Mouse (Mus musculus) cortical plate, adult 2 months (tissue): Measurements from ENCODE around the gene Asic4.

Source experiments
- CTCF ChIP-seq: fragments of 200-500 bp; IDR thresholded peaks from 2 replicates; pipeline ENCODE4 v1.5.1; 2011; ENCODE audit warnings: mild to moderate bottlenecking, control low read depth, low read length; ENCODE audit not compliant: insufficient read depth; ENCODE audit errors: extremely low read depth
- POLR2A ChIP-seq: fragments of 200-500 bp; IDR thresholded peaks from 2 replicates; pipeline ENCODE4 v1.6.1; 2011; ENCODE audit warnings: mild to moderate bottlenecking, low read length, control low read depth; ENCODE audit not compliant: insufficient read depth; ENCODE audit errors: extremely low read depth

DNA sequence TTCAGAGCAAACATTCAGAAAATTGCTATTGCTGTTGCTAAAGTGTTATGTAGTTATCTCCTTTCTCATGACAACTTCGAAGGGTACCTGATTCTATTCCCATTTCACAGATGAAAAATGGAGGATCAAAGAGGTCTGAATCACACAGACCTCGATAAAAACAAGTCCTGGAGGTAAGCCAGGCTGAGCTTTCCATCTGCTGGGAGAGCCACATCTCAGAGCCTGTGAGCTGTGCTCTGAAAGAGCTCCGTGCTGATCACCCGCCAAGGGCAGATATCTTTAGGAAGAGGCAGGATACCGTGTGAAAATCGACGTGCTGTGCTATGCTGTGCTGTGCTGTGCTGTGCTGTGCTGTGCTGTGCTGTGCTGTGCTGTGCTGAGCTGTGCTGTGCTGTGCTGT is 10.1 kb downstream of the Asic4 start:
- TF ChIP-seq CTCF (no peak), POLR2A (no peak)
